Mouse (Mus musculus) adrenal gland, adult (tissue): ENCODE data around the gene Zfp651.

Source experiments
- DNase-seq, 2 experiments: peaks; one replicate each; pipeline ENCODE4 v3.0.0; 2022 to 2023; ENCODE audit warnings: low spot score in 1 of 2; ENCODE audit not compliant: inconsistent age in 2 of 2

The Zfp651 gene

DNA sequence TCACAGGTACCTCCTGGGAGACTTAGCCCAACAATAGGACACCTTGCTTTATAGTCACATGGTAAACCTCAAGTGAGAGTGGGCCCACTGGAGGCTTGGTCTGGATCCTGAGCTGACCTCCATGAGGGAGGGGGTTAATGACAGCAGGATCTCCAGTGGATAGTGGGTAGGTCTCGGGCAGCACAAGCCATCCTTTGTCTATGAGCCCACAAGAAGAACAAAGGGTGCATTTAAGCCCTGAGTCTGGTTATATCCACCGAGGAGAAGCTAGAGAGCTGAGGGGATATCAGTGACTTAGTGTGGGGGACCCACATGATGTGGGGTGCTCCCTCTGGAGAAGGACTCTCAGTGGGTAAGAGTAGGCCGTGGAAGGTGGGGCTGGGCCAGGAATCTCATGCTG is 49.4 kb downstream of the Zfp651 start:
- DNase-seq, result no peak

GRCm38 (mm10) chr9:121810081-121810821 is 51.1 kb downstream of the Zfp651 start:
- peak in 1 of 2 experiments; percentile 66 for DNase-seq

GRCm38 (mm10) chr9:121815183-121815582 is 56.1 kb downstream of the Zfp651 start:
- no peak for DNase-seq

DNA sequence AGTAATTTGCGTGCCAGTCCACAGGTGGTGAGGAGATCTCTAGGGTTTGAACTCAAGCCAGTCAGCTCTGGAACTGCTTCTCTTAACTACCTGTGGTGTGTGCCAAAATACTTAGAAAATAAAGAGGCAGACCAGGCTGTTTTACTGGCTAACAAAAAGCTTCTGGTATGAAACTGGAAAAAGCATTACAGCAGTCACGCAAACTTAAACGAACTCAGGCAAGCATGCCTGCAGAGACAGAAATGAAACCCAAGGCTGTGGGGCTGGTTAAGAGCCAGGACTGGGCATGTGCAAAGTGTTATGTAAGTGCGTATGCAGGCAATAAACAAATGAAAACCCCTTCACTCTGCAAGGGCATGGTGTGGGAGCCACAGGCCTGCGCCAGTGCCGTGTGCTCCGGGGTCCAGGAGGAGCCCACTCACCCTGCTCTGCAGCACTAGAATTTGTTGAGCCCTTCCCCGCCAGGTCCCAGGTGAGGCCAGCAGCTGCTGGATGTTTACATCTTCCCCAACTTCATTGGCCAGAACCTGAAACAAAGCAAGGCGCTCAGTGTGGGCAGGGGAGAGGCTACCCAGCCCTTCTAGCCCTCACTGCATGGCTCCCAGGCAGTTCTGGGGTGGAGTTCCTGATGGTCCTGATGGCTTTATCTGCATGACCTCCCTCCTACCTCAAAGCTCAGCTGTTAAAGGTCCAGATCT is 60.1 kb downstream of the Zfp651 start:
- peak; percentile 43 to 83 for DNase-seq

DNA sequence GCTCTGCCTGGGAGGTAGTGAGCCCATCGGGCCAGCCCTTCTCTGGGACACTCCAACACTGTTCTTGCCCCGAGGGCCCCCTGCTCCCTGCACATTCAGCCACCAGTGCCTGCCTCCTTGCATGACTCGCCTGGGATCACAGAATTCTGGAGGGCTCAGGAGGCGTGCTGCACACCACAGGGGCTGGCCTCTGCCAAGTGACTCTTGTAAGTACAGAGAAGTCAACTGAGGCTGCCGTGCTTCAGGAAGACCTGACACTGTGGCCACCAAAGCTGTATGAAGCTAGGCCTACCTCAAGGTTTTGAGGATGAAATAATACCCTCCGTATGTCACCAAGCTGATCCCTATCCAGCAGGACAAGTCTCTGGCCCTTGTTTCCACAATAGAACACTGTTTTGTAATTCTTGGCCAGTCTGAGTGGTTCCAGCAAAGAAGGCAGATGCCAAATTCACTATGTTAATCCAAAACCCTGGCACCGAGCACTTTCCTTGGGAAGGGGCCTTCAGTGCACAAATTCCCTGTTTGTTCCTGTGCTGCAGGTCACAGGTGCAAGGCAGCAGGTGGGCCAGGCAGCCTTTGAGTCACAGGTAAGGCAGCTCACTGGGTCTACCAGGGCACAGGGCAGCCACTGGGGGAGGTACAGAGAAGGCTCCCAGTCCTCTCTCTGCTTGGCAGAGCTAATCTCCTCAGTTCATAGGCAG is 60.8 kb downstream of the Zfp651 start:
- DNase-seq, result peak in 1 of 2 experiments; percentile 60

DNA sequence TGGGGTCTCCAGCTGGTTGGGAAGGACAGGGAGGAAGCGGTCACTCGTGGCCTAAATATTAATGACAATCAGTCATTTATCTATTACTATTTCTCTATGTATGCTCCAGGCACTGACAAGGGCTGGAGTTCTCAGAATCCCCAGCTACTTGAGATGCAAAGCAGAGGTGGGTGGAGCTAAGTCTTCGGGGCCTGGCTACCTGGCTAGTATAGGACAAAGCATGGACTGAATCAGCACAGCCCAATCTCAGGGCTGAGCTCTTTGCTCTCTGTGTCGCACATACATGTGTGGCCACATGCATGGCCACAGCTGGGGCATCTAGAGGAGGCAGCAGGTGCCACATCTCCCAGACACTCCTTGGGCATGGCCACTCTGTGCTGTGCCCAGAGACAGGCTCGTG is 61.6 kb downstream of the Zfp651 start:
- DNase-seq, result no peak
